Mouse (Mus musculus) heart, adult 2 months (tissue): ENCODE measurements around the gene Mdga1.

Source experiments
- EP300 ChIP-seq: fragments of 200-500 bp; IDR thresholded peaks from 2 replicates; pipeline ENCODE4 v1.6.1; 2011; ENCODE audit warnings: low read depth, low read length, control low read depth; ENCODE audit not compliant: insufficient read depth
- POLR2A ChIP-seq: fragments of 200-500 bp; IDR thresholded peaks from 2 replicates; pipeline ENCODE4 v1.6.1; 2011; ENCODE audit warnings: mild to moderate bottlenecking, low read depth, low read length, control low read depth; ENCODE audit not compliant: insufficient read depth

GRCm38 (mm10) chr17:29873580-29874015 lies 96.3 kb downstream of the Mdga1 start:
- TF ChIP-seq POLR2A (no peak), EP300 (no peak)
